Mouse (Mus musculus): ENCODE results near the gene Nfe2l1. TPM values are rescaled to one million over a fixed set of nuclear protein-coding genes. Genes with fewer than 3 reads are reported as not detected.

The Nfe2l1 gene
- 100 to 1,000 TPM; 374 to 411 TPM for total RNA-seq (2021)
- long read RNA-seq, experiment 1, full-length matches to known transcripts, result 17 of 134 reads
- long read RNA-seq, experiment 1, partial matches to known transcripts, result 12 of 134 reads
- long read RNA-seq, experiment 1, other reads (novel, unspliced or antisense), result 105 of 134 reads
- long read RNA-seq, experiment 2, full-length matches to known transcripts, result 39 of 198 reads
- long read RNA-seq, experiment 2, partial matches to known transcripts, result 10 of 198 reads
- long read RNA-seq, experiment 2, other reads (novel, unspliced or antisense), result 149 of 198 reads

DNA sequence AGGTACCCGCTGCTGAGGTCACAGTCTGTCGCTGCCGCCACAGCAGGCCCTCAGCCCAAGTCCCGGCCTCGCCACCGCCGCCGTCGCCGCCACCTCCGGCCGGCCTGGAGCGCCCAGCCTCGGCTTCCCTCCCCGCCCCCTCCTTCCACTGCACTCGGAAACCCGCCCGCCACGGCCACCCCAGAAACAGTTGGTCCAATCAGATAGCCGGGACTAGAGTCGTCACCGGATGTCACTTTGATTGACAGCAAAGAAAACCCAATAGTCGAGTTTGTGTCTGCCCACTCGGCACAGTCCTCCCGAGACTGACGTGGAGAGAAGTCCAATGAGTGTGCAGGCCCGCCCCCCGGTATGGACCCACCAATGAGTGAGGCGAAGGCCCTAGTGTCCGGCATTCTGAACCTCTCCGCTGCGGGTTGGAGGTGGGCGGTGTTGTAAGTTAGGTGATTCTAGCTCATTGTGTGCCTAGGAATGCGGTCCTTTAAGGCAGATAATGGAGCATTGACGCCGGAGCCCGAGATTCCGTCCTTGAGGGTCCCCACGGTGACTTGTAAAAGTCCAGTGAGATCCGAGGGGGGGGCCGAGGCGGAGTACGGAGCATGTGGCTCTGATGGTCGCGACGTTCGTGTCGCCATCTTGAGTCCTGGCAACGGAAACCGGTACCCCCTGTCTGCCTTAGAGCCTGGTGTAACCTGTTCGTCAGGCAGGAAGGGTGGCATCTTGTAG lies at the start of gene Nfe2l1:
TSS of gene Nfe2l1 (minus strand) at position 156 of the 726 bp plus-strand sequence.
- peak; percentile 93 to 98 for DNase-seq
- intact Hi-C loops (cut with DNase I), result no loop called here

- no peak for DNase-seq
- intact Hi-C loops (cut with DNase I), result loop anchor here (2.0 kb wide), 1 partner anchor 23 kb away; no protein-coding TSS in a partner anchor
Observed at GRCm38 (mm10) chr11:96879359-96879758, 49.6 kb upstream of the Nfe2l1 start.

- no peak for DNase-seq
- intact Hi-C loops (cut with DNase I), result loop anchor here (2.0 kb wide), 1 partner anchor 24 kb away; no protein-coding TSS in a partner anchor
Observed at GRCm38 (mm10) chr11:96878715-96879114, 48.9 kb upstream of the Nfe2l1 start.

DNA sequence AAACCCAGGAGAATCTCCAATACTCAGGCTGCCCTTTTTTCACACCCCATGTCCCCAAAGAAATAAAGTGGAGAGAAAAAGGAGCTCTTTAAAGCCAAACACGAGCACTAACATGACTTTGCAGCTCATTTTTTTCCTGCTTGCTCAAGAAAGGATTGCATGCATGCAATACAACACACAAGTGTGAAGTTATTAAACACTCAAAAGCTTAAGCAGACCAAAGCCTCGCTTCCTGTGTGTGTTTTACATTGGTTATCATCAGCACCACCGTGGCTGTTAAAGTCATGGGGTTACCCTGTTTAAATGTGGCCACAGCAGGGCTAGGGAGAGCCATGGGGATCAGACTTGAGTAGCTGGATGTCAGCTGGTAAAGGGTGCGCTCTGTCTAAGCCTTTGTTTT lies 47.3 kb upstream of the Nfe2l1 start:
- DNase-seq, result no peak
- intact Hi-C loops (cut with DNase I), result no loop called here

GRCm38 (mm10) chr11:96876300-96877040 lies 46.7 kb upstream of the Nfe2l1 start:
- intact Hi-C loops (cut with DNase I), result no loop called here
- no peak for DNase-seq

- intact Hi-C loops (cut with DNase I), result no loop called here
Observed at GRCm38 (mm10) chr11:96875745-96876144, 46.0 kb upstream of the Nfe2l1 start.

DNA sequence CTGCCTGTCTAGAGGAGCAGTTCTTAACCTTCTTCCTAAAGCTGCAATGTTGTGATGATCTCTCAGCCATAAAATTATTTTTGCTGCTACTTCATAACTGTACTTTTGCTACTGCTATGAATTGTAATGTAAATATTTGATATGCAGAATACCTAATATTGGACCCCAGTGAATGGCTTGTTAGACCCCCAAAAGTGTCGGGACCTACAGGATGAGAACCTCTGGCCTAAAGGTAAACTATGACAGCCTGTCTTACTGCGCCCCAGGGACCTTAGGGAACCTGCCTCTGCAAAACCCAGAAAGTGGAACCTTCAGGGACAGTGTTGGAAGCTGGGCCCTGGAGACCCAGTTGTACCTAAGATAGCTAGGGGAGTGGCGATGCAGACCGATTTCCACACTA lies 45.5 kb upstream of the Nfe2l1 start:
- no peak for DNase-seq
- intact Hi-C loops (cut with DNase I), result no loop called here

More at GRCm38 (mm10) chr11:96875745-96876144, 46.0 kb upstream of the Nfe2l1 start:
- DNase-seq, result peak in 1 of 2 experiments; percentile 41

DNA sequence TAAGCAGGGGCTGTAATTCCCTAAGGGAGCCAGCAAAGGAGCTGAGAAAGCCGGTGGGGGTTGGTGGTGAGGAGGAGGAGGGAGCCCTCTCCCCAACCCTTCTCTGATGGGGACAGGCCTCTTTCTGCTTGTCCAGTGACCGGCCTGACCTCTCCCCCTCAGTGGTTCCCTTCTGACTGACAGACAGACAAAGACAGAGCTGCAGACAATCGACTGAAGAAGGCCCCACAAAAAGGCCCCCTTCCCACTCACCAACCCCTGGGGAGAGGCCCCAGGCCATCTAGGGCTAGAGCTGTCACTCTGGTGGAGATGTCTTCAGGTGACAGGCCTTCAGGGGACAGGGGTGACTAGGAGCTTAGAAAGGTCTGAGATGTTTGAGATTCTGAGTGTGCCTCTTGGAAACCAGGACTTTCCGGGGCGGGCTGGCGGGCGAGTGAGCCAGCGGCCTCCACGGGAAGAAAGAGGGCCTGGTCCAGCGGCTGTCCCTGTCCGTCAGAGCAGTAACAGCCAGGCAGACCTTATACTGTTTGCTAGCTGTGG lies 43.9 kb upstream of the Nfe2l1 start:
- intact Hi-C loops (cut with DNase I), result no loop called here
- peak in 1 of 2 experiments; percentile 42 for DNase-seq

DNA sequence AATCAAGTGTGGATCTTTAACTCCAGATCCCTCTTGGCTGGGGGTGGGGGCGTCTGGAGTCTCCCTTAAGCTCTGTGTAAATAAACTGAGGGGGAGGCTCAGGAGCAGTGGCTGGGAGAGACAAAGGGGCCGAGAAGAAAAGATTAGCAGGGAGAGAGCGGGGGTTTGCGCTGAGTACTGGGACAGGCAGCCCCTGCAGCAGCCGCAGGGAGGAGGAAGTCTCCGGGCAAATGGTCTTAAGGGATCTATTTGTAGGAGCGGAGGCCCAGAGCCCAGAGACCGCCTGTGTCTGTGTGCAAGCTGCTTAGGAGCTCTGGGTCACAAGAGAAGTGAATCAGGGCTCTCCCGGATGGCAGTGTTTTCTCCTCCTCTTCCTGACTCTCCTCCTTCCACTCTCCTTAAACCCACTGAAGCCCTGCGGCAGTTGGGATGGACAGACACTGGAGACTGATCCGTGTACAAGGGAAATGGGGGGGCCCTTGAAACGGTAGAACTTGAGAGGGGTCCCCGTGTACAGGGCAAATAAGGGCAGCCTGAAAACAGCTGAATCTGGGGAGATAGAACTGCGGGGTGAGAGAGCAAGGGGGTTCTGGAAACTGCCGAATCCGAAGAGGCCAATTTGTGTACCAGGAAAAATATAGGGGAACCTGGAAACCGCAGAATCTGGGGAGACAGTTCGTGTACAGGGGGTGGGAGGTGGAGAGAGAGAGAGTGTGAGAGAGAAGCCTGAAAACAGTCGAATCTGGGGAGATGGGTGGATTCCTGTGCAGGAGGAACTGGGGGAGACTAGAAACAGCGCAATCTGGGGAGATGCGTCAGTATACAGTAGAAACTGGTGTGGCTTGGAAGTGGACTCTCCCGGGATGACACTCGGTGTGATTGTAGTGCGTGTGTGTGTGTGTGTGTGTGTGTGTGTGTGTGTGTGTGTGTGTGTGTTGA lies 42.9 kb upstream of the Nfe2l1 start:
- no peak for DNase-seq
- intact Hi-C loops (cut with DNase I), result no loop called here

- intact Hi-C loops (cut with DNase I), result loop anchor here (1.0 kb wide), 1 partner anchor 43 kb away; no protein-coding TSS in a partner anchor
- peak; percentile 54 to 67 for DNase-seq
Observed at GRCm38 (mm10) chr11:96867149-96867548, 37.4 kb upstream of the Nfe2l1 start.

GRCm38 (mm10) chr11:96863206-96863995 lies 33.6 kb upstream of the Nfe2l1 start:
- peak; percentile 45 to 61 for DNase-seq
- intact Hi-C loops (cut with DNase I), result loop anchor here (5.0 kb wide), 1 partner anchor 581 kb away; the partner anchor contains the start of gene Hoxb8

GRCm38 (mm10) chr11:96862534-96862933 lies 32.8 kb upstream of the Nfe2l1 start:
- intact Hi-C loops (cut with DNase I), result loop anchor here (1.0 to 5.0 kb wide), 2 partner anchors 102 to 580 kb away; partner anchors contain the start of gene Hoxb8
- DNase-seq, result peak in 1 of 2 experiments; percentile 17

DNA sequence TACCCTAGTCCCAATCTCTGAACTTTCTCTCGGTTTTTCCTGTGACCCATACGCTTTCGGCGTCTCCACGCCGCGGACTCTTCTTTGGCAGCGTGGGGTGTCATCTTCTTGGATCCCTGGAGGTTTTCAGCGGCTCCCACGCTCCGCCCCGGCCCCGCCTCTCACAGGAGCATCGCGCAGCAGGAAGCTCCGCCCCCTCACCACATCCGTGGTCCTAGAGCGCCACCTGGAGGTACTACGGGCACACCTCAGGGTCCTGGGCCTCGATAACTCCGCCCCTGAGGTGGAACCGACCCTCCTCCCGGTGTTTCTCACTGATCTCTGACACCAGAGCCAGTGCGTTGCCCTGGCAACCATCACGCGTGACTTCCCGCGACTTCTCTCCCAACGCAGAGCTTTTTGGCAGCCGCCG lies 32.1 kb upstream of the Nfe2l1 start:
- intact Hi-C loops (cut with DNase I), result loop anchor here (1.0 to 5.0 kb wide), 3 partner anchors 35 to 580 kb away; partner anchors contain the start of gene Hoxb8
- DNase-seq, result peak; percentile 93 to 94

DNA sequence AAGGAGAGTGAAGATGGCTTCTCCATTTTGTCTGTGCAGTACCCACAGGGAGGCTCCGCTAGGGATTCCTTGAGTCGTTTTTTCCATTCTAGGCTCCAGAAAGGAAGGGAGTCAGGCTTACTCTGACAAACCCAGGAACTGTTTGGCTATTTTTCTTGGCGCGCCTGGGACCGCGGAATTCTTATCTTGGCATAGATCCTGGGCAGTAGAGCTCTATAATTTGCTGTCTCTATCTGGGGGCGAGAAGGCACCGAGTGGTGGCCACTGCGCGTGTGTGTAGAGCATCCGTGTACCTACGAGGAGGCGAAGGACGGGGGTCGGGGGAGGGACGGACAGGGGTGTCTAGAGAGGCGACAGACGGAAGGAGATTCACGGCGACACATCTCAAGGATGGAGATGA lies 31.7 kb upstream of the Nfe2l1 start:
- DNase-seq, result peak in 1 of 2 experiments; percentile 57
- intact Hi-C loops (cut with DNase I), result loop anchor here (2.0 to 5.0 kb wide), 2 partner anchors 35 to 579 kb away; partner anchors contain the start of gene Hoxb8

- peak; percentile 79 to 86 for DNase-seq
- intact Hi-C loops (cut with DNase I), result loop anchor here (2.0 to 5.0 kb wide), 2 partner anchors 34 to 578 kb away; partner anchors contain the start of gene Hoxb8
Observed at GRCm38 (mm10) chr11:96860564-96860963, 30.8 kb upstream of the Nfe2l1 start.

GRCm38 (mm10) chr11:96859635-96860034 lies 29.9 kb upstream of the Nfe2l1 start:
- DNase-seq, result no peak
- intact Hi-C loops (cut with DNase I), result loop anchor here (2.0 to 10.0 kb wide), 3 partner anchors 33 to 577 kb away; partner anchors contain the start of gene Hoxb8

- intact Hi-C loops (cut with DNase I), result loop anchor here (10.0 kb wide), 1 partner anchor 303 kb away; no protein-coding TSS in a partner anchor
- no peak for DNase-seq
Observed at GRCm38 (mm10) chr11:96857446-96857845, 27.7 kb upstream of the Nfe2l1 start.

All from gastrocnemius, postnatal 36 days (tissue).